Mouse (Mus musculus) lung, embryonic 14.5 days (tissue): ENCODE results near the gene H2al1h. TPM values are rescaled to one million over a fixed set of nuclear protein-coding genes. Genes with fewer than 3 reads are reported as not detected.
"Not testable (repeated sequence)": the region's sequence is repeated elsewhere in the genome, so short reads cannot be mapped to it uniquely, and the experiment has no call there.

Experiments
- ATAC-seq: fragments of 200-750 bp; cut with Nextera tagmentation; 2 replicates; pipeline ENCODE4 v1.8.0; 2017; ENCODE audit warnings: mild to moderate bottlenecking, moderate TSS enrichment, moderate library complexity; ENCODE audit not compliant: insufficient read depth
- DNase-seq: peaks from one replicate; pipeline ENCODE4 v3.0.0-alpha.2; 2015
- H3K27ac ChIP-seq: fragments of 300-500 bp; sonication (generic); 2 replicates; pipeline ENCODE4 v1.5.1; 2014; ENCODE audit warnings: low read depth, mild to moderate bottlenecking, moderate library complexity
- H3K27me3 ChIP-seq: fragments of 300-500 bp; sonication (generic); 2 replicates; pipeline ENCODE4 v1.6.1; 2014; ENCODE audit warnings: low read length, control low read depth; ENCODE audit not compliant: insufficient read depth
- H3K36me3 ChIP-seq: fragments of 300-500 bp; sonication (generic); 2 replicates; pipeline ENCODE4 v1.6.1; 2014; ENCODE audit warnings: control low read depth; ENCODE audit not compliant: insufficient read depth
- H3K4me1 ChIP-seq: fragments of 300-500 bp; sonication (generic); 2 replicates; pipeline ENCODE4 v1.6.1; 2014; ENCODE audit warnings: antibody characterized with exemption, control low read depth; ENCODE audit not compliant: insufficient read depth
- H3K4me2 ChIP-seq: fragments of 300-500 bp; sonication (generic); 2 replicates; pipeline ENCODE4 v1.6.1; 2014; ENCODE audit warnings: mild to moderate bottlenecking
- H3K4me3 ChIP-seq: fragments of 300-500 bp; sonication (generic); 2 replicates; pipeline ENCODE4 v1.5.1; 2014; ENCODE audit warnings: low read depth, low read length
- H3K9ac ChIP-seq: fragments of 300-500 bp; sonication (generic); 2 replicates; pipeline ENCODE4 v1.6.1; 2014
- H3K9me3 ChIP-seq: fragments of 300-500 bp; sonication (generic); 2 replicates; pipeline ENCODE4 v1.6.1; 2016; ENCODE audit warnings: low read depth, low read length, control low read depth
- CTCF ChIP-seq: IDR thresholded peaks from 2 replicates; pipeline ENCODE4 v1.5.1; 2016; ENCODE audit warnings: antibody characterized with exemption, low read depth
- WGBS: fragments of 180-500 bp; shearing (Covaris S2); extraction: QIAGEN DNeasy Blood & Tissue Kit; methylation state at CpG from one replicate; pipeline ENCODE4 v1.1.7; 2014; 5-methylcytosine and 5-hydroxymethylcytosine counted together
- polyA plus RNA-seq: library from polyadenylated mRNA; unstranded; fragments of >200 nt; fragmentation: Nextera tagmentation; extraction: Ambion mirVana; gene quantifications from 2 replicates; pipeline ENCODE4 v1.2.1, GENCODE M21; 2014

H2al1h gene
- polyA plus RNA-seq, 1 experiment from 2014 or later, result not detected

GRCm38 (mm10) chrX:11311634-11312033 lies 9.7 kb upstream of the H2al1h start, which contains the start of gene H2al1e:
Gene H2al1e (plus strand): TSS chrX:11311934.
- not testable (repeated sequence) for H3K4me3 ChIP-seq, H3K27me3 ChIP-seq, H3K9ac ChIP-seq, DNase-seq, H3K4me2 ChIP-seq, H3K36me3 ChIP-seq, H3K4me1 ChIP-seq, H3K9me3 ChIP-seq, H3K27ac ChIP-seq, ATAC-seq
- no CpG with 5 or more reads among the region's 3 CpGs for WGBS

DNA sequence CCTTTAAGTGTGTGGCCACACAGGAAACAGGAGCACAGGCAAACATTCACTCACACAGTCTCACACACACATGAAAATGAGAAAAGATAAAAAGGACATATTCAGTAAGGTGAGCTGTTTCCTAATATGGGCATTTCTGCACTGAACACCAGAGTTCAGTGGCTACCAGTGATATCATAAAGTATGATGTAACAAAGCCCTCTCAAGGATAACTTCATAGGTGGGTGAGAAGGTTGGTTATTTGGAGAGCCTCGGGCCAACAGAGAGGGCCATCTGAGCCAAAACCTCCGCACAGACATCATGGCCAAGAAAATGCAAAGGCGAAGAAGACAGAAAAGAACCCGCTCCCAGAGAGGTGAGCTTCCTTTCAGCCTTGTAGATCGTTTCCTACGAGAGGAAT lies 6.4 kb upstream of the H2al1h start, which contains the start of gene H2al1f:
Gene H2al1f, plus strand, starts transcription at position 301 of the 400 bp plus-strand sequence.
- not testable (repeated sequence) for H3K27me3 ChIP-seq, H3K9ac ChIP-seq, H3K9me3 ChIP-seq, H3K4me1 ChIP-seq, DNase-seq, ATAC-seq, H3K27ac ChIP-seq, H3K4me2 ChIP-seq, H3K4me3 ChIP-seq, H3K36me3 ChIP-seq
- no CpG with 5 or more reads among the region's 6 CpGs for WGBS

DNA sequence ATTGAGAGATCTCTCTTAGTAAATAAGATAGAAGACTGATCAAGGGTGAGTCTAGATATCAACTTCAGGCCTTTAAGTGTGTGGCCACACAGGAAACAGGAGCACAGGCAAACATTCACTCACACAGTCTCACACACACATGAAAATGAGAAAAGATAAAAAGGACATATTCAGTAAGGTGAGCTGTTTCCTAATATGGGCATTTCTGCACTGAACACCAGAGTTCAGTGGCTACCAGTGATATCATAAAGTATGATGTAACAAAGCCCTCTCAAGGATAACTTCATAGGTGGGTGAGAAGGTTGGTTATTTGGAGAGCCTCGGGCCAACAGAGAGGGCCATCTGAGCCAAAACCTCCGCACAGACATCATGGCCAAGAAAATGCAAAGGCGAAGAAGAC lies 3.3 kb upstream of the H2al1h start, which contains the start of gene H2al1g:
Gene H2al1g, plus strand, starts transcription at position 301 of the 400 bp plus-strand sequence.
- no CpG with 5 or more reads among the region's 3 CpGs for WGBS

GRCm38 (mm10) chrX:11324359-11324758 lies 3.1 kb downstream of the H2al1h start, which contains the start of gene H2al1i:
Gene H2al1i (plus strand): TSS chrX:11324659.
- not testable (repeated sequence) for ATAC-seq, H3K4me1 ChIP-seq, H3K27me3 ChIP-seq, H3K4me2 ChIP-seq, H3K4me3 ChIP-seq, H3K9ac ChIP-seq, H3K27ac ChIP-seq, H3K9me3 ChIP-seq, H3K36me3 ChIP-seq, DNase-seq
- 100% methylated on average over 2 of the region's 5 CpGs for WGBS

More for the DNA sequence above, 3.3 kb upstream of the H2al1h start, which contains the start of gene H2al1g:
- ATAC-seq, H3K4me2 ChIP-seq, H3K9me3 ChIP-seq, H3K36me3 ChIP-seq, H3K4me1 ChIP-seq, H3K27ac ChIP-seq, DNase-seq, H3K9ac ChIP-seq, H3K27me3 ChIP-seq, H3K4me3 ChIP-seq: not testable (repeated sequence)

GRCm38 (mm10) chrX:11327522-11327921 lies 6.2 kb downstream of the H2al1h start, which contains the start of gene H2al1j:
Gene H2al1j (plus strand): TSS chrX:11327822.
- not testable (repeated sequence) for H3K36me3 ChIP-seq, H3K27me3 ChIP-seq, H3K9ac ChIP-seq, H3K9me3 ChIP-seq, H3K27ac ChIP-seq, H3K4me2 ChIP-seq, ATAC-seq, DNase-seq, H3K4me1 ChIP-seq, H3K4me3 ChIP-seq
- 89% methylated on average over 2 of the region's 2 CpGs for WGBS

DNA sequence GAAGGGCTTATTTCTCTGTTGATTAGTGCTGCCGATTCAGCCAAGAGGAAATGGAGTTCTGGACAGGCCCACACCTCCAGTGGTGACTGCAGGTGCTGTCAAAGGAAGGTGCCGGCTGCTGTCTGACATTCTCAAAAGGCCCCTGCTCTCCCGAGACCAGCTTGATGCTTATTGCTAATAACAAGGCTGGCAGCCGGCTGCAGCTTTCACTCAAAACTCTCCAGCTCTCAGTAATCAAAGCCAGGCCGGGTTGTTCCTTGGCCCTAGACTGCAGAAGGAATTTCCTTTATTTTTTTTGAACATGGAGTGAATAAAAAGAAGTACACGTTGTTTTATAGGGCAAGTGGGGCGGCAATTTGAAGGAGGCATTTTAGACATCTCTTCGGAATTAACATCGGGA lies 24.5 kb downstream of the H2al1h start:
- Histone ChIP-seq H3K4me1 (no peaks in the 10 kb centered on the region), H3K27ac (no peak overlapping the region), H3K36me3 (no peaks in the 10 kb centered on the region), H3K27me3 (no peaks in the 10 kb centered on the region), H3K4me3 (no peak overlapping the region), H3K9ac (no peak overlapping the region), H3K4me2 (no peak overlapping the region), H3K9me3 (no peaks in the 10 kb centered on the region)
- 54% methylated on average over 9 of the region's 9 CpGs for WGBS
- no peak for ATAC-seq
- TF ChIP-seq CTCF, result no peak
- peak; percentile 6 for DNase-seq

- Histone ChIP-seq H3K36me3 (no peaks in the 10 kb centered on the region), H3K9me3 (no peaks in the 10 kb centered on the region), H3K9ac (no peak overlapping the region), H3K4me3 (no peak overlapping the region), H3K4me2 (no peak overlapping the region), H3K4me1 (no peaks in the 10 kb centered on the region), H3K27me3 (no peaks in the 10 kb centered on the region), H3K27ac (no peak overlapping the region)
- no peak for TF ChIP-seq CTCF
- 85% methylated on average over 3 of the region's 3 CpGs for WGBS
- no peak for ATAC-seq
- DNase-seq, result no peak
Measured at GRCm38 (mm10) chrX:11346756-11347155, 25.5 kb downstream of the H2al1h start.

DNA sequence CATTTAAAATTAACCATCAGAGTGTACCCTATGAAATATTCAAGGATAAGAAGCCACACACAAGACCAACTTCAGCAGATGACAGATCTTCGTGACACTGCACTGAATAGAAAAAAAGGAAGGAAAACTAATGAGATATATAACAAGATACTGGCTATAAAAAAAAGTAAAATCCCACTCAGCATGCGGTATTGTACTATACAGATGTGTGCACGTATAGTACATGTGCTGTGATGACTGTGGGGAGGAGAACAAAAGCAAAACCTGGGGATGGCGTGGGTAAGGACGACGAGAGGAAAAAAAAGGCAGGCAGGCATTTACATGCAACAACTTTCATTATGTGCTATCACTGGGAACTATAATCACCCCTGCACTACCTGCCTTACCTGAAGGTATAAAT lies 39.5 kb downstream of the H2al1h start:
- Histone ChIP-seq H3K36me3 (no peaks in the 10 kb centered on the region), H3K4me2 (no peak overlapping the region), H3K27me3 (no peaks in the 10 kb centered on the region; the same call in 1 of the 2 replicates), H3K27ac (no peak overlapping the region), H3K9me3 (no peaks in the 10 kb centered on the region), H3K4me1 (no peaks in the 10 kb centered on the region), H3K4me3 (no peak overlapping the region), H3K9ac (no peak overlapping the region)
- WGBS, result 75% methylated on average over 6 of the region's 6 CpGs
- DNase-seq (no peak), ATAC-seq (no peak)
- TF ChIP-seq CTCF, result no peak
